Mouse (Mus musculus) frontal cortex, postnatal 14 days (tissue): ENCODE results near the gene Serinc5.

Experiments
- DNase-seq, 2 experiments: peaks; one replicate each; pipeline ENCODE4 v3.0.0; 2022; ENCODE audit warnings: low spot score in 2 of 2

Serinc5 gene

DNA sequence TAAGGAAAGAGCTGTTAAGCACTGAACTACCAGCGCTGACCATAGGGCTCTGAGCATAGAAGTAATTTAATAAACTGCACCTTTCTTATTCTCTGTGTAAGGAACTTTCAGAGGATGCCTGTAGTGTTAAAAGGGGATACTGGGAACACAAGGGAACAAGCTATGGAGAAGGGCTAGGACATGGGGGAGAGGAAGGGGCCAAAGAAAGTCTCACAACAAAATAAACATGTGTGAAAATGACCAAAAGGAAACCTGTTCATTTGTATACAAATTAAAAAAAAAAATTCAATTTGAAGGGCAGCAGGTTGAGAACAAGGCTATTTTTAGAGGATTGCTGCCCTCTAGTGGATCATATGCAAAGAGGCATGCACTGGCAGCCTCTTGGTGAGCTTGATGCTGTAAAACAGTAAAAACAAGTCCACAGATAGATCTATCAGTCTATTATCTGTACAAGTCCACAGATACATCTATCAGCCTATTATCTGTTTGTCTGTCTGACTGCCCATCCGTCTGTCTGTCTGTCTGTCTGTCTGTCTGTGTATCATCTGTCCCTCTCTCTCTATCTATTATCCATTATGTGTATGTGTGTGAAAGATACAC lies 129.9 kb downstream of the Serinc5 start:
- no peak for DNase-seq

DNA sequence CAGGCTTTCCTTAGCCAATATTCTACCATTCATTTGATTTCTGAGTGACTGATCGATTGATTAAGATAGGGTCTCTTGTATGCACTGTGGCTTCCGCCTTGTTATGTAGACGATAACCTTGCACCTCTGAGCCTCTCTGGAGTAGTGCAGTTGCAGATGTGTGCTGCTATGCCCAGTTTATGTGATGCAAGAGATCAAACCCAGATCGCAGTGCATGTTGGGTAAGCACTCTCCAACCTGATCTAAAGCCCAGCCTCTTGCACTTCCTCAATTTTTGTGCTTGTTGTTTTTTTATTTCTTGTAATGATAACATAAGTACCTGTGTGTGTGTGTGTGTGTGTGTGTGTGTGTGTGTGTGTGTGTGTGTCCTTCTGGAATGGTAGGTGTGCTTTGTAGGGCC lies 132.0 kb downstream of the Serinc5 start:
- DNase-seq: no peak

DNA sequence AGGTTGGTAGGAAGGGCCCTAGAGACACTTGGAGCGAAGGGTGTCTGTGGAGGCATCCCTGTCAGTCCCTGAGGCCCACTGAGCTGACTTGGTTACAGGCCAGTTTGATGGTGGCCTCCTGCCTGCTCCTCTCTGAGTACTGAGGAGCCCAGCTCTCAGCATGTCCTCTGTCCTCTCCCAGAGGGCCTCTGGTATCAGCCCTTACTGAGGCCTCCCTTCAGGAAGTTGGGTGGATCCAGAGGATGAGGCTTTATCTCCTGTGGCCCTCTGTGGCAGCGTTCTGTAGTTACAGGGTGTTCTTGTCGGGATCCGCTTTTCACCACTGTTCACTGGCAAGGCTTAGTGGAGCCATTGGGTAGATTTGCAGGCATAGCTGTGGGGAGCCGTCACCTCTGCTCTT lies 132.4 kb downstream of the Serinc5 start:
- DNase-seq: no peak

DNA sequence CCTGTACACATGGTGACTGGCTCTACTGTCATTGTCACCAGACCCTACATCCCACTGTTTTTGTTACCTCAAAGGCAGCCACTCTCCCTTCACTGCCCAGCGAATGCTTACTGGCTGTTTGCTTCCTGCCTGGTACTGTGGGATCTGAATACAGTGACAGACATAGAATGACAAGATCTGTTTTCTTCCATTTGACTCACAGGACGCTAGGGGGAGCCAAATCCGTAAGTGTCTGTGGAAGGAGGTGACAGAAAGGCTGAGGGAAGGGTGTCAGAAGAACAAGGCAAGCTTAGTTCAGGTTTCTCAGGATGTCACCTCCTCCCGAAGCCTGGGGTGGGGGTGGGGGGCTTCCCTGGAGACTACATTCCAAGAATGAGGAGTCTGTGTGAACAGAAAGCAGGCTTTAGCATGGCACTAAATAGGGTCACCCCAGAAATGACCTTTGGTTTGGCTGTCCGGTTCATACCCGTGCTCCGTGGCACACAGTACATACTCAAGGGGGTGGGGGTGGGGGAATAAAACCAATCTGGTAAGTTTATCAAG lies 140.2 kb downstream of the Serinc5 start:
- peak; percentile 45 to 68 for DNase-seq

DNA sequence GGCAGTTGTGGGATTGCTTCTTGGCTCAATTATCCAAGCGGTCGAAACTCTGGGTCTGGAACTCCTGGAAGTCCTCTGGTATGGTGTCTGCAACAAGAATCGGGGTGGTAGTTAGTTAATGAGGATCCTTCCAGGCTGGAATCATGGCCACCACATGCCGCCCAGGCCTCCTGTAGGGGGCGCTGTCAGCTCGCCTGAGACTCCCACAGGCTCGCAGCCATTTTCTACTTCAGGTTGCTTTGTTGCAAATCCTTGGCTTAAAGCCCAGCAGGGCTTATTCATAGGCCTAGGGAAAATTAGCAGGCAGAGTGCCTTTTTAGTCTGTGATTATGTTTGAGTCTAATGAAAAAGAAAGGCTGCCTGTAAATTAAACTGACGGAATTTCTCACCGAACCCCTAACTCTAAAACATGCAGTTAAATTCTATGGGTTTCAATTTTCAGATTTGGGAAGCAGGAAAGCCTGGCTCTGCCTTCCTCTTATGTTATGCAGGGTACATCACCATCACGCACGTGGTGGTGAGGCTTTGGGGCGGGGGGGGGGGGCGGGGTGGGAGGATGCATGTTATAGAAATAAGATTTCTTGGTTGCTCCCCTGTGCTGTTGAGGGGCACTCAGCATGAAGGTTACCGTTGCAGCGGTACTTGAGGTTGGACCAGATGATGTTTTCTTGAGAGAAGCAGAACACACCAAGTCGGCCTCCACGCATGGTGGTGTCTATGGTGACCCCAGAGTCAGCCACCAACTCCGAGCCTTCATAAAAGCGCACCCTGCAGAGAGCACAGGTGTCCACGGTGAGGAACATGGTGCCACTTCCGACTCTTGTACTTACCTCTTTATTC lies 141.1 kb downstream of the Serinc5 start:
- peak; percentile 86 to 91 for DNase-seq

DNA sequence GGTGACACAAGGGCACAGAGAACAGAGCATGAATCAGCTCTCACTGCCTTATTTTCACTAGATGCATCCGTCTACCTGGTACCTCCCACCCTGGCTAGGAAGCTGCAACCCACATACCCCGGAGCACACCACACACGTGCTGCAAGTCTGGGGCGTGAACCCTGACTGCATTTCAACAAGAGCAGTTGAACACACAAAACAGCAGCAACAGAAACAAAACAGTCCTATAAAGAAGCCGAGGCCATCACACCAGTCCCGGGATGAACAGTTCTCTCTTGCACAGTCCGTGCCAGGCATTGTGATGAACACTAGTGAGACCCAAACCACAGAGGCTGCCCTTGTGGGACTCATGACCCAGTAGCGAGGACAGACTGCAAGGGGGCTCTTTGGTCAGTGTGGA lies 142.8 kb downstream of the Serinc5 start:
- no peak for DNase-seq

DNA sequence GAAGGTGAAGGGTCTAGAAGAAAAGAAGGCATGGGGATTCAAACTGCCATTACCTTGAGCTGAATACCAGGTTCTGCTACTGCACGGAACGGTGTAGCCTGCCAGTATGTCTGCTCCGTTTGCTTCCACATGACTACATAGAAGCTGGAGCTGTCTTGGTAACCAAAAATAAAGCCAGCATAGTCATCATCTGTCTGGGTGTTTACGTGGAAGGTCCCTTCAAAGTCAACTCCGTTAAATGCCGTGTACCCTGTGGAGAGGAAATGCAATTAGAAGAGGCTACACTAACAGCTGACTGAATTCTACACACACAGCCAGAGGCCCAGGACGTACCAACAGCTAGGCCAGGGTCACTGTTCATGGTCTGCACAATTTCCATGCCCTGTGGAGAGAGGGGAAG lies 144.1 kb downstream of the Serinc5 start:
- no peak for DNase-seq

DNA sequence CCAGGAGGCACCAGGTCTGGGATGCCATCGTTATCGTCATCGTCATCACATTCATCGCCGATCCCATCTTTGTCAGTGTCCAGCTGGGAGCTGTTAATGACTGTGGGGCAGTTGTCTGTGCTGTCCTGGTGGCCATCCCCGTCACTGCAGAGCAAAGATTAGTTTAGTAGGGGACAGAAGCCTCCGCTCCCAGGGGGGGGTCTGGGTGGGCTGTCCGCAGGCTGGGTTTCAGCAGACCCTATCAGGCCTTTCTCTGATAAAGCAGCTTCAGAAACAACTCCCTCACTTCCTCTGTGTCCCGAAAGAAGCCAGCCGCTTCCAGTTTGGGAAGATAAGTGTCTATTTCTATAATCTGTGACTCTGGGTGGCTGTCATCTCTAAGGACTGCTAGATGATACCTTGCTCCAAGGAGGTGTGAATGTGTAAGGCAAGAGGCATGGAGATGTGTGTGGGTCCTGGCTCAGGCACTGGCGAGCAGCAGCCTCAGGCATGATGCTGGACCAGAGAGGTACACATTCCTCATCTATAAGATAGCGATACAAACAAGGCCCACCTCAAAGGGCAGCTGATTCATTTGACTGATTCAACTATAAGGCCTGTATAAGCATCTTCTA lies 147.2 kb downstream of the Serinc5 start:
- no peak for DNase-seq

DNA sequence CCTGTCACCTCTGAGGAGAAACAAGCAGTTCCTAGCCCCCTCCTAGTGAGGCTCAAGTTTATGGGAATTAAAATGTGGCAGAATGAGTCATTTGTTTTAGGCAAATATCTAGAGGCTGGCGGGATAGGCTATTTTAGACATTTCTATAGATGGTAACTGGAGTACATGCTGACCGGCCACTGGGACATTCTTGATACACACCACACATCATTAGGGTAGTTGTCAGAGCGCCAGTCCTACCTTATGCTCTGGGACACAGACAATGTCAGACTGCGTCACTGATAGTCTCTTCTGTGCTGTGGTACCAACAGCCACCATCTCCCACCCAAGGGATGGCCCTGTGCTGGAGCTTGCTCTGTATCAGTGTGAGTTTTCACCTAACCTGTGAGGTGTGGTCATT lies 148.2 kb downstream of the Serinc5 start:
- no peak for DNase-seq

DNA sequence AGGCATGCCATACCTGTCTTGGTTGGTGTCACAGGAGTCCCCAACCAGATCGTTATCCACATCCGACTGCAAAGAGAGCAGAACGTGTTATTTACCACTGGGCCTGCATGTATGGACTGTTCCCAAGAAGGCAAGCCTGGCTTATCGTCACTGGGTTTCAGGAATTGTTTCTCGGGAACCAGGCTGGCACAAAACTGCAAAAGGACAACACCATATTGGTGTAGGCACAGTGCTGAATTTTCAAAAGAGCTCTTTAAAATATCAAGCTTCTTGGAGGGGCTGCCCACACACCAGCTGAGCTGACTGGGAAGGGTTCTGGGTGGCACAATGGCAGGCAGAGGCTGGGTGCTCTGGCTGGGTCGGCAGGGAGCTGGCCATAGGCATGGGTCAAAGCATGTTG lies 149.6 kb downstream of the Serinc5 start:
- no peak for DNase-seq
